Mouse (Mus musculus) brain, adult 2 months (tissue): ENCODE data around the gene H3f3a.
A peak's percentile ranks its signal among the peaks of the same experiment; 100 is the strongest.

Source experiments
- DNase-seq: peaks from one replicate; pipeline ENCODE4 v3.0.0; 2011; ENCODE audit warnings: low read depth, low spot score

H3f3a gene

DNA sequence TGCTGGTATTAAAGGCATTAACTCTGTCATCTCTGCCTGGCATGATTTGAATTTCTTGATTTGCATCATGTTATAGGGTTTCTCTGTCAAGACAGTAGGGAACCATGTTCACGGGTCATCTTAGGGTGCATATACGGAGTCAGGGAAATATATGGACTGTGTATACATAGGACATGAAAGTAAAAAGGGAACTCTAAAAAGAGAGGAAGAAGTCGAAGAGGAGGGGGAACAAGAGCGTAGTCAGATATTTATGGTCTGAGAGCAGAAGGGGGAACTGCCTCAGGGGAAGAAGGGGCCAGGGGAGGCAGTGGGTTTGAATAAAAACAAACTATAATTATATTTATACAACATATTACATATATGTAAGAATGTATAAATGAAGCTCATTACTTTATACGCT lies 8.5 kb upstream of the H3f3a start:
- DNase-seq, result no peak

DNA sequence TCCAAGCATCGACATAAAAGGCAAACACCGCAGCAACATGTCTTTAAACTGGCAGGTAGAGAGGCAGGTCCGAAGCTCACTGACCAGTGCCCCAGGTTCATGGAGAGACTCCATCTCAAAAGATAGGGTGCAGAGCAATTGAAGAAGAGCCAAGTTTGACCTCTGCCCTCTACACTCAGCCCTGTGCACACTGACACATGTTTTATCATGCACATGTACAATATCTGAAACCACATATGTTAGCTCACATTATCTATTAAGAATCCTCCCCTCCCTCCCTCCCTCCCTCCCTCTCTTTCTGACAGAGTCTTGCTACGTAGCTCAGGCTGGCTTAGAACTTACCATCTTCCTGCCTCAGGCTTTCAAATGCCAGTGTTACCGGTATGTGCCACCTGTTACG lies 7.4 kb upstream of the H3f3a start:
- DNase-seq, result no peak

DNA sequence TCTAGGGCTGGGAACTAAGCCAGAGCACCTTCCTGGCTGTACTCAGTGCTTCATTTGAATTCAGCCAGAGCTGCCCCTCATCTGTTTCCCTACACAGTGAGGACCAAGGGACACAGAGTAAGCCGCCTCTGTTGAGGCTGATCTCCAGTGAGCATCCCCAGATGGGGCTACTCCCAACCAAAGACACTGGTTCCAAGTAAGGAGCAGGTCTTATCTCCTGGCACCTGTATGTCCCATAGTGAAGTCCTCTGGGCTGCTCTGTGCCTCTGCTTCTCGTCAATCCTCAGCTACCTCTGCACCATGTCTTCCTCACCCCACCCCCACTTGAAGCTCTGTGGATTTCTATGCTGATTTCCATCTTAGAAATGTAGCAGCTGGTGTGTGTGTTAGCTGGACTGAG lies 4.3 kb upstream of the H3f3a start:
- no peak for DNase-seq

DNA sequence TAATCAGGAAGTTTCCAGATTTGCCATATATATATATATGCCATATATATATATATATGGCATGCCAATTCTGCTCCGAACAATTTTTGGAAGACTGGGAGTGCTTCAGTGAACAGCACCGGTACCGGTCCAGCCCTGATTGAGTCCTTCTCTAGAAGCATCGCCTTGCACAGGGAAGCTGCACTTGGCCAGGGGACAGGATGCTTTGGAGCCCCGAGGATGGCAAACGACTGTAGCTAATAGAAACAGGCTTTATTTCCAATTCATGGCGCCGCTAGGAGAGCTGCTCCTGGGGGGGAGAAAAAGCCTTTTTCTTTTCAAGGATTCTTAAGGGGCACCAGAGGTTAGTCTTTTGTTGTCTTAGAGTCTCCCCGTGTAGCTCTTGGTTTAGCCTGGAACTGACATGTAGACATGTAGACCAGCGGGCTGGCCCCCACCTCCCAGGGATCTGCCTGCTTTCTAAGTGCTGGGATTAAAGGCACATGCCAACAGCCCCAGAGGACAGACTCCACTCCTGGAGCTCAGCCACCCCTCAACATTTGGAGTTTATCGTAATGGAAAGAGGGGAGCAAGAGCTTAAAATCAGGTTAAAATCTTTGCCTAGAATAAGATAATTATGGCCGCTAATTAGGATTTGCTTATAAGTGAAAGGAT lies 1.8 kb upstream of the H3f3a start:
- no peak for DNase-seq

DNA sequence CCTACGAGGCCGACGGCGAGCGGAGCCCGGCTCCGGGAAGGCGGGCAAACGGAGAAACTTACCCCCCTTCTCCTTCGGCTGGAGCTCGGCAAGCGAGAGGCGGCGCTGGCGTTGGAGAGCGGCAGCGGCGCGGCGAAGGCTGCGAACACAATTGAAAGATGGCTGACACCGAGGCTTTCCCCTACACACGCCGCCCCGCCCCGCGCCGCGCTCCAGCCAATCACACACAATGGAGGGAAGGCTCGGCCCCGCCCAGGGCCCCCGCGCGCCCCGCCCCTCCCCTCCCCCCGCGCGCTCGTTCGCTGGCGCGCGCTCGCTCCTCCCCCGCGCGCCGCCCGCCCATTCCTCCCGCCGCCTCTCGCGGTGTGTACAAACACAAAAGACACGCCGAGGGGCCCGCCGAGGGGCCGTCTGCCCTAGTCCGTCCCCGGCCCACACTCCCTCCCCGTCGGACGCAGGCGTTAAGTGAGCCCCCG lies 296 bp downstream of the H3f3a start:
- peak; percentile 97 for DNase-seq

DNA sequence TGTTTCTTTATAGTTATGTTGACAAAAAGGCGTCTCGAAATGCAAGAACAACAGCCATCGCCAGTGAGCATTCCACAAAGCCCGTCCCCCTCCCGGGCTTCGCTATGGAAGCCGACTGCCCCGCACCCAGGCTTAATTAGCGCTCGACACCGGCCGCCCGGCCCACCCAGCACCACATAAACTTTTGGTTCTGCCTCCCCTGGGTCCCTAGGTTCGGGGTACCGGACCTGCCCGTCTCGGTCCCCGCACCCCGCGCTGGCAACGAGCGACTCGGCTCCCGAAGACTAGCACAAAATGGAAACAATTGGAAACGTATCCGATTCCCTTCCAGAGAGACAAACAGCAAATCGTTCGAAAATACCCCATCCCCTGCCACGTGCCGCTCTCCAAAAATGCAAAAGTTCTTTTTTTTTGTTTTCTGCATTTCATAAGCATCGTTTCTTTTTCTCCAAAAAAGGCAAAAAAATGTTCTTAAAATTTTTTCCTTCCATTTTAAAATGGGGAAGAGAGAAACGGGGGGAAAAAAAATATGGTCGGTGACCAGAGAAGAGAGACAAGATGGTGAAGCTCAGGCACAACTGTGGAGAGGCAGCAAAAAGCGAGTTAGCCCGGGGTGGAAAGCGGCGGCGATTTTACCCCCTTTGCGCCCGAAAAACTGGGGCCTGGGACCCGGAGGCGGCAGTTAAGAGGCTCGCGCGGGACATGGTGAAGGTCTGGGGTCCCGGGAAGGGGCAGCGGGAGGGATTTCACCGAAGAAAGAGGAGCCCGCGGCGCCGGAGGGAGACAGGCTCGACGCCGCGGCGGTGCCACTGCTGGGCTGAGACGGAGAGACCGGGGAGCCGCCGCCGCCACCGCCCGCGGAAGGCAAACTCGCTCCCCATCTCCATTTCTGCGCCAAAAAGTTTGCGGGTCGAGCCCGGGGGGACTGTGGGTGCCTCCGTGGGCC lies 1.0 kb downstream of the H3f3a start:
- DNase-seq, result peak; percentile 66

DNA sequence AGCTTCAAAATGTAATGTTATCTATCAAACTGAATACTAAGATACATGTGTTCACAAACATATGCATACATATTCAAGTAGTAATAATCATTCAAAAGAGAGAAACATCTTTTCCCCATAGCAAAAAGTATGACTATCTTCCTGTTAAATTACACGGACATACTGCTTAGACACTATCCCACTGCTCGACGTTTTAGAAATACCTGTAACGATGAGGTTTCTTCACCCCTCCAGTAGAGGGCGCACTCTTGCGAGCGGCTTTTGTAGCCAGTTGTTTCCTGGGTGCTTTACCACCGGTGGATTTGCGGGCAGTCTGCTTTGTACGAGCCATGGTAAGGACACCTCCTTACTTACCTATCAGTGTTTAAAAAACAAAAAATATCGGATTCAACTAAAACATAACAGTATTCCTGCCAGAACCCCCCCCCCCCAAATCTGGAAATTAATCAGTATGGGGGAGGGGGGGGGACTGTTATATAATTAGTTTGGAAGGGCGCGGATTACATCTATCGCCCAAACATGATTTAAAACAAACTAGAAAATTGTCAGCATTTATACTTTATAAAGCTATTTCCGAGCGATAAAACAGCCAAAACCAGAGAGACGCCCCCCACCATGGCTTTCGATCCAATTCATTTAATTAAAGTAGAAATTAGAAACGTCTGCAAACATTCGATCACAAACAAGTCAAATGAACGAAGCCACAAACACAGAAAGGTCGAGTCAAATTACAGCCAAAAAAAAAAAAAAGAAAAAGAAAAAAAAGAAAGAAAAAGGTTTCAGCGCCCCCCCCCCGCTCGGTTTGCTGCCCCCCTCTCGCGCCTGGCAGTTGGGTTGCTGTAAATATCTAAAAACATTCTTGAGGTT lies 1.9 kb downstream of the H3f3a start:
- DNase-seq, result no peak

DNA sequence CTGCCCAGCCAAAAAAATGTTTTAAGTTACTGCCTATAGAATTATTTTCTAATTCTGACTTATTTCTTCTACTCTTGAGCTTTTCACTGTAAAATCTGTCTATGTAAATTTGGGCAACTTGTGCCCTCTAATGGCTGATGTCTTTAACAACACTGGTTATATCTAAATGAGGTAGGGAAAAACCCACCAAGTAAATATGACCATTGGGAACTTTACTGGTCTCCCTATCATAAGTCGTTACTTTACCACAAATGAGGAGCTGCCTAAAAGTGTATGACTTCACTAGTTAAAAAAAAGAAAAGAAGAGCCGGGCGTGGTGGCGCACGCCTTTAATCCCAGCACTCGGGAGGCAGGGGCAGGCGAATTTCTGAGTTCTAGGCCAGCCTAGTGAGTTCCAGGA lies 2.8 kb downstream of the H3f3a start:
- peak; percentile 46 for DNase-seq

DNA sequence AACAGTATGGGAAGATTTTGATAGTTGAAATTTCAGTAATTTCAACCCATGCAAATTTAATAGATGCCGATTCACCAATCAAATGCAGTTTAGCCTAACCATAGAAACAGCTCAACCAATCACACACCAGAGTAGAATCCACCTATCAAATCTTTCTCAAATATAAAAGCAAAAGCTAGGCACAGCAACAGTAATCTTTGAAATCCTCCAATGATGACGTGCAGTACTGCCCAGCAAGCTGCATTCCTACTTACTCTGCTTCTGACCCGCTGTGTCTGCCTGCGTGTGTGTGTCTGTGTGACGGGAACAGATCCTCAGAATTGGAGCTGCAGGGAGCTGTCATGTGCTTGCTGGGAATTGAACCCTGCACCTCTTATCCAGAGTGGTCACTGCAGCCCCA lies 4.9 kb downstream of the H3f3a start:
- peak; percentile 61 for DNase-seq

DNA sequence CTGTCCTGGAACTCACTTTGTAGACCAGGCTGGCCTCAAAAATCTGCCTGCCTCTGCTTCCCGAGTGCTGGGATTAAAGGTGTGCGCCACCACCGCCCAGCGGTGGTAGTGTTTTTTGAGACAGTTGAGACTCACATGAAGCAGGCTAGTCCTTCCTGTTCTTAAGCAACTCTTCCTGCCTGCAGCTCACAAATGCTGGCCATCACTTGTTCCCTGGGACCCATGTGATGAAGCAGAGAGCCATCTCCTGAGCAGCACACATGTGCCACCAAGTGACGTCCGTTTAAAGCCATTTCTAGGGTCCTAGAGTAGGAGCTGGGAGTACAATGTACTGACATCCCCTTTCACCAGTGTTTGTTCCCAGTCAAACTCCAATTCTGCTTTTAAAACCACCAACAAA lies 9.9 kb downstream of the H3f3a start:
- DNase-seq, result no peak

DNA sequence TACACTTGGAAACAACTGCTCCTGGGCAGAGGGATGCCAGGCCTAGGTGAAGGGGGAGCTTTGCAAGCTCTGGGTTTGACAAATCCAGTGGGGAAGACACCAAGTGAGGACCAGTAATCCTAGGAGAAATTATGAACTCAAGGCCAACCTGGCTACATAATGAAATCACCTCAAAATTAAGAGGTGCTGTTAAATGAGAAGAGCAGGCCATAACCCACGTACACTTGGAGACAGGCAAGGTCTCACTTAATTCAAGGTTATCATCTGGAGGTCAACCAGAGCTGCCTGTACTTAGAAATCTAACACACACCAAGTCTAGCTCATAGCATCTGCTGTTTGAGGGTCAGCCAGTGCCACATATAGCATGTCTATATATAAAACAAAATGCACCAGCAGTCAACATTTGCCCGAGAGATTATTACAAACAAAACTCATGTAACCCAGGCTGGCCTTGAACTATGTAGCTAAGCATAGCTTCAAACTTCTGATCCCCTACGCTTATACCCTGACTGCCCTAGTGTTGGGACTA lies 12.2 kb downstream of the H3f3a start:
- DNase-seq, result no peak

DNA sequence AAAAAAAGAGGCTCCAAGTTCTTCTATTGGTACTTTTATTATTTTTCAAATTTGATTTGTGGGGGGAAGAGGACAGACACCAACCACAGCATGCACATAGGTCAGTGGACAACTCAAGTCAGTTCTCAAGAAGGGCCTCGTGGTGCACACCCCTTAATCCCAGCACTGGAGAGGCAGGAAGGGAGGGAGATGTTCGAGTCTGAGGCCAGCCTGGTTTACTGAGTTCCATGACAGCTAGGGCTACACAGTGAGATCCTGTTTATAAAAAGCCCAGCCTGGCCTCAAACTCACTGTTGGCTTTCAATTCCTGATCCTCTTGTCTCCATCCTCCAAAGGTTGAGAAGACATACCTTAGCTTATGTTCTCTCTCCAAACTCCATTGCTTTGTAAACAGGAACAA lies 12.9 kb downstream of the H3f3a start:
- DNase-seq, result no peak

DNA sequence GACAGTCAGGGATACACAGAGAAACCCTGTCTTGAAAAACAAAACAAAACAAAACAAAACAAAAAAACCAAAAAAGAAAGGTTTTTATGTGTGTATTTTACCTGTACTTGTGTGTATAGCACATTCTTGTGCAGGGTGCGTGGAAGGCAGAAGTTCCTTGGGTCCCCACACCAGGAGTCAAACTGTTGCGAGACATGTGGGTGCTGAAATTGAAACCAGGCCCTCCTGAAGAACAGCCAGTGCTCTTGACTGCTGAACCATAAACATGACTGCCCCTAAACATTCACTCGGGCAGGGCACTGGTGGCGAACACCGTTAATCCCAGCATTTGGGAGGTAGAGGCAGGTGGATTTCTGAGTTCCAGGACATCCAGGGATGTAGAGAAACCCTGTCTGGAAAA lies 13.7 kb downstream of the H3f3a start:
- DNase-seq, result no peak

DNA sequence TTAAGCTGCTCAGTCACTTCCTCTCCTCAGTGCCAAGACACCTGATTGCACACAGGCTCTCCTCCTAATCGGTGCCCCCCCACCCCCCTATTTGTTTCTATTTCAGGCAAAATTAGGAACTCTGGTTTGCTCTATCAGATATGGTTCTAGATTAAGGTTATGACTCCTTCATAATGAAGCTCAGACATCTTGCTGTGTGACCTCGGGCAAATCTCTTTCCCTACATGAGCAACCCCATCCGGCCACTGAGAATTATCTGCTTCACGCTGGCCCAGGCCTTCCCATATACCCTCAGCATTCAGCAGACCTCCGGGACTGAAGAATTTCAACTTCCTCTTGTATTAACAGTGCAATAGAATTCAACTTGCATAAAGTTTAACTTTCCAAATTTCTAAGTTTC lies 14.5 kb downstream of the H3f3a start:
- DNase-seq, result no peak

DNA sequence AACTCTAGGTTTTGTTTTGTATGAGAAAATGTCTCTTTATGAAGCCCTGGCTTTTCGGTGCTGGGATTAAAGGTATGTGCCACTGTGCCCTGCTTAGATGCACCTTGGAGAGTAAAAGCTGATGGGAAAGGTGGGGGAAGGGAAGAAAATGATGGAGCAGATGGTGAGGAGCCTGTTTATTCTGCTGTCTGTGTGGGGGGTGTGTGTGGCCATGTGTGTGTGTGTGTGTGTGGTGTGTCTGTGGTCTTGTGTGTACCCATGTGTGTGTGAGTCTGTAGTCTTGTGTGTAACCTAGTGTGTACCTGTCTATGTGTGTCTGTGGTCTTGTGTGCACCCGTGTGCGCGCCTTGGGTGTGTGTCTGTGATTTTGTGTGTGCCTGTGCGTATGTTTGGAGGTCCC lies 15.1 kb downstream of the H3f3a start:
- DNase-seq, result peak; percentile 46

DNA sequence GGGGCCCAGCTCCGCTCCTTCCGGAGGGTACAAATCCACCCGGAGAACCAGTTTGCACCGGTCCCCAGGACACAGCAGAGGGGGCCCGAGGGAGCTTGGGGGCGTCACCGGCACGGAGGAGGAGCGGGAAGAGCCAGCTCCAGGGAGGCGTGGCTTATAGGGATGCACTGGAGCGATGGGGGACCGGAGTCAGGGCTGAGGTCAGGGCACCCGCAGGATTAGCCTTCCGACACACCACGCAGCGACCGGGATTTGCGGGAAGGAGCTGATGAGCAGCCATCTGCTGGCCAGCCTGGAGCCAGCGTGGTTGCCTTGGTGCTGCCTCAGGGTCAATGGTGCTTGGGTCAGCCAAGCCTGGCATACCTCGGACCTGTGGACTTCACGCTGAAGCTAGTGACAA lies 19.6 kb downstream of the H3f3a start:
- DNase-seq, result peak; percentile 75

DNA sequence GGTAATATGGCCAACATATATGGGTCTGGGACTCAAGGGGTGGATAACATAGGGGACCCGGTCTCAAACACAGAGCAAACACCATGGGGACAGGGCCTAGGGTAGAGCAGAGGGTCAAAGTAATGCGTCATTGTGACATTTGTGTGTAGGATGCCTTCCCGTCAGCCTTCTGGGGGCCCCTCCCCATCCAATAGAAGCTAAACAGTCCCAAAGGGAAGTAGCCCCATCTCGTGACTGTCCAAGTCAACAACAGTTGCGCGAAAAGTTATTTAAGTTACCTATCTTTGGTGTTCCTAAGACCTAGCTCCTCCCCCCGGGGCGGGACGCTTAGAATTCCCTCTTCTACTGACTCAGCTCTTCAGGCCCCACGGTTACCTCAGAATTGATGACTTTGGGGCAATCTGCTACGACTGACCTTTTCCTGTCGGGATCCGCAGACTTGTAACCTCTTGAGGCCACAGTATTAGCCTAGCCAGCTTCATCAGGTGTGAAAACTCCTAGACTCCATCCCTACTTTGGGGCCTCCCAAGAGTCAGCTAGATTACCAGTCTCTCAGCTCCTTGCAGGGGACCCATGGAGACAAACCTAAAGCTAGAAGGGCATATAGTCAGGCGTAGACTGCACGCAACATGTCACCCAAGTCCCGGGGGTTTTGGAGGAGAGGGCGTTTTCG lies 20.2 kb downstream of the H3f3a start:
- no peak for DNase-seq

DNA sequence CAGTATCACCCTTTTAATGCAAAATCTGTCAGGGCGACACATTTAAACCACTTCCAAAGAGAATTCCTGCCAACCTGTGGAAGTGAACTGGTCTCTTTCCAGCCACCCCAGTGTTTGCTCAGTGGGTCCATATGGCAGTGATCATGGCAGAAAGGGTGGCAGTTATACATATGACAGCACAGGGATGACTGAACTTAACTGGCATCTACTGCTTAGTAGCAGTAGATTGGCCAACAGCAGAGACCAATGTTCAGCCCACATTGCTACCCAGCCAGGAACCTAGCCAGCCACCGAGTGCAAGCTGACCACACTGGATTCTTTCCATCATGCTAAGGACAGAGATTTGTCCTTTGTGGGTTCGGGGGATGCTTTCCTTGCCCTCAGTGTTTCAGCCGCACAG lies 20.9 kb downstream of the H3f3a start:
- peak; percentile 81 for DNase-seq

DNA sequence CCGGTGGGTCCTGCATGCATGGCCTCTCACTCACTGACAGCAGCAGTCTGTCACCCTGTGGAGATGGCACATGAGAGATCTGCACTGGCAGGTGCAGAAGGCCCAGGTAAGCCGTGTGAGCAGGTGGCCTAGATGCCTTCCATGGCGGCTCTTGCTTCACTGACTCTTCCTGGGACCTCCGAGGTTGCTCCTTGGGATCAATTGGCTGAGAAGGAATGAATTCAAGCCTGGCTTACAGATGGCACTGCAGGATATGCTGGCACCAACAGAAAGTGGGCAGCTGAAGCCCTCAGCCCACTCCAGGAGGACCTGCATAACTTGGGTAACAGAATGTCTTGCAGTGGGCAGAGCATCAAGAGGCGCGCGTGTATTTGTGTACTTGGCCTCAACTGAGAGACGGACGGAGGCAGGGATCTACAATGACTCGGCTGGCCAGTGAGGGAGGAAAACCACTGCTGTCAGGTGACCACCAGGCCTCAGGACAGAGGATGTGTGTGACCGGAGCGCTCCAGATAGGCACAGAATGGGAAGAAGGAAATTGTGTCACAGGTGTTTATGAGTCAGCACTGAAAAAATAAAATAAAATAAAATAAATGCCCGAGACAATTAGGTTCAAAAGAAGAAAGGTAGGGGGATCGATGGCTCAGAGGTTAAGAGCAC lies 21.8 kb downstream of the H3f3a start:
- peak; percentile 52 for DNase-seq

DNA sequence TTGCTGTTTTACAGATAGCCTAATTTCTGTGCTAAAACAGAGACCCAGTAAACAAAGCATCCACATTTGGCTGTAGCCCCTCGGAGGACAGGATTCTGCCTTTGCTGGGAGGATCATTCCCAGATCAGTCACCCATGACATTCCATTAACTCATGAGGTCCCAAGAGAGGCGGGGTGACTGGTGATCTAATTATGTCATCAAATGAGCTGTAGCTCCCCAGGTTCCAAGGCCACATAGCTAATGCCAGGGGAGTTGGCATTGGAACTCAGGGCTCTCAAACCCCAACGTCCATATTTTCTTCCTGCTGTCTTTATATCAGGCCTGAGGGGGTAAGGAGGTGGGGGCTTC lies 30.2 kb downstream of the H3f3a start:
- DNase-seq, result no peak
